Mouse (Mus musculus): ENCODE measurements around the gene Klf16.

GRCm38 (mm10) chr10:80576351-80577194, 548 bp downstream of the Klf16 start:
- TF ChIP-seq POLR2A (IDR thresholded peaks at IDR 0.05; ENCODE audit: borderline replicate concordance, low read depth, low read length) = no peak
- TF ChIP-seq CTCF (IDR thresholded peaks at IDR 0.05; ENCODE audit: low read depth, low read length) = no peak

Data from bone marrow macrophage, adult 2 months (primary cell).